Mouse (Mus musculus) stomach, embryonic 16.5 days (tissue): ENCODE measurements around the gene Haghl. TPM values are rescaled to one million over a fixed set of nuclear protein-coding genes. Genes with fewer than 3 reads are reported as not detected.

ENCODE experiments used
- ATAC-seq: fragments of 200-750 bp; cut with Nextera tagmentation; 2 replicates; pipeline ENCODE4 v1.8.0; 2017; ENCODE audit warnings: moderate number of reproducible peaks, moderate TSS enrichment; ENCODE audit not compliant: insufficient read depth, low FRiP score
- H3K27ac ChIP-seq: fragments of 300-500 bp; sonication (generic); 2 replicates; pipeline ENCODE4 v1.5.1; 2014; ENCODE audit warnings: low read length
- H3K27me3 ChIP-seq: fragments of 300-500 bp; sonication (generic); 2 replicates; pipeline ENCODE4 v1.6.1; 2014; ENCODE audit warnings: low read length, control low read depth, mixed read lengths; ENCODE audit not compliant: control insufficient read depth, insufficient read depth
- H3K36me3 ChIP-seq: fragments of 300-500 bp; sonication (generic); 2 replicates; pipeline ENCODE4 v1.6.1; 2014; ENCODE audit warnings: low read length; ENCODE audit not compliant: control insufficient read depth, insufficient read depth
- H3K4me1 ChIP-seq: fragments of 300-500 bp; sonication (generic); 2 replicates; pipeline ENCODE4 v1.6.1; 2014; ENCODE audit warnings: low read length, control low read depth, mixed read lengths; ENCODE audit not compliant: control insufficient read depth, insufficient read depth
- H3K4me2 ChIP-seq: fragments of 300-500 bp; sonication (generic); 2 replicates; pipeline ENCODE4 v1.6.1; 2014; ENCODE audit warnings: low read depth, low read length, mixed read lengths
- H3K4me3 ChIP-seq: fragments of 300-500 bp; sonication (generic); replicated peaks from 2 replicates; pipeline ENCODE4 v1.5.1; 2014; ENCODE audit warnings: mild to moderate bottlenecking, low read length
- H3K9ac ChIP-seq: fragments of 300-500 bp; sonication (generic); 2 replicates; pipeline ENCODE4 v1.6.1; 2014; ENCODE audit warnings: low read length
- H3K9me3 ChIP-seq: fragments of 300-500 bp; sonication (generic); replicated peaks from 2 replicates; pipeline ENCODE4 v1.6.1; 2016; ENCODE audit warnings: low read length, control low read depth; ENCODE audit not compliant: control insufficient read depth
- WGBS: fragments of 180-500 bp; shearing (Covaris S2); extraction: QIAGEN DNeasy Blood & Tissue Kit; methylation state at CpG from one replicate; pipeline ENCODE4 v1.1.7; 2014; 5-methylcytosine and 5-hydroxymethylcytosine counted together
- polyA plus RNA-seq: library from polyadenylated mRNA; unstranded; fragments of >200 nt; fragmentation: Nextera tagmentation; extraction: Ambion mirVana; gene quantifications from 2 replicates; pipeline ENCODE4 v1.2.1, GENCODE M21; 2015

The Haghl gene
- polyA plus RNA-seq, 1 experiment from 2014 or later: 54.2 TPM

DNA sequence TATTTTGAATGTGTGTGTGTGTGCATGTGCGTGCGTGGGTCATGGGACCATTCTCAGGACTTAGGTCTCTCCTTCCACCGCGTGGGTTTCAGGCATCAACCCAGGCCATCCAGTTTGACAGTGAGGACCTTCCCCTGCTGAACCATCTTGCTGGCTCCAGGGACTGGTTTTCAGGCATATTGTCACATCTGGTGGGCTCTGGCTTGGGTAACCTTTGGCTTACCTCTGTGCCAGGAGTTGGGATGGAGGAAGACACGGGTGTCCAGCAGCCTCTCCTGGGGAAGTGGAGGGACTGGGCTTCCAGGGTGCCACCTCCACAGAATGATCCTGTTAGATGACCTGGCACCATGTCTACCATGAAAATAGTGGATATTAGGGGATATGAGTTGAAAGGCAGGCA, 7.5 kb downstream of the Haghl start:
- Histone ChIP-seq H3K27me3 (no peaks in the 10 kb centered on the region), H3K4me3 (no peak overlapping the region), H3K36me3 (peaks cover 3% of the 10 kb centered on the region; the same call in 1 of the 2 replicates), H3K4me2 (no peak overlapping the region), H3K9me3 (no peaks in the 10 kb centered on the region), H3K9ac (no peak overlapping the region), H3K27ac (no peak overlapping the region), H3K4me1 (peaks cover 6% of the 10 kb centered on the region)
- ATAC-seq: no peak
- 90% methylated on average over 5 of the region's 5 CpGs for WGBS

DNA sequence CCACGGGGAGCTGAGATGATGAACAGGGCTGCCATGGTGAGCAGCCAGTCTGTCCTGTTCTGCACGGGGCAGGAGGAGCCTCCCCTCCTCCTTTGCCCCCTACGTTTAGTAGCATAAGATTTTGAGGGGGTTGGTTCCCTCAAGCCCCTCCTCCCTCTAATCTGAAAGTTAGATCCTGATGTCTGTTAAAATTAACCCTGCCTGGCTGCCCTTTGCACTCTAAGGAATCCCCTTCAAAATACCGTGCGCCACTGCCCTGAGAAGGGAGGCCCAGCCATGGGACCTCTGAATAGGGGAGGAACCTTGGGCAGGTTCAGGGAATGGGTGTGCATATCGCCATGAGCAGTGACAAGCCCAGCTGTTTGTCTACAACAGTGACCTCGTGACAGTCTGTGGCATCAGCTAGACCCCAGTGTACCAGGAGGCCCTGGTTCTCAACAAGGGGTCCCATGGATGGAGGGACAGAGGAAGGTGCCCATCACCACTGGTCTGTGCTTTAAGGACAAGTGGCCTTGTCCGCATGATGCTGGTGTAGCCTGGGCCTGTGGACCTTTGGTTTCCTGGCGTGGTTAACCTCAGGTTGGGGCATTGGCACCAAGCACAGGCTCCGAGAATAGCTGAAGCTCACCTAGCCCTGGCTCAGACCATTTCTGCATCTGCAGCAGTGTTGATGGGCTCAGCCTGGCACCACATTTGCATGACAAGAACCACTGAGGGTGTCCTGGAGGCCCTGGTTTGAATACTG, 10.0 kb downstream of the Haghl start:
- no peak for ATAC-seq
- WGBS: 74% methylated on average over 10 of the region's 10 CpGs
- peaks cover 6% of the 10 kb centered on the region for H3K4me1 ChIP-seq
- H3K36me3 ChIP-seq: 0 out of 2 replicates have a peak, but pooled peaks cover 3% of the 10 kb centered on the region
- H3K27ac ChIP-seq: no peak overlapping the region
- no peaks in the 10 kb centered on the region for H3K27me3 ChIP-seq
- no peak overlapping the region for H3K4me3 ChIP-seq
- no peak overlapping the region for H3K4me2 ChIP-seq
- no peak overlapping the region for H3K9ac ChIP-seq
- no peaks in the 10 kb centered on the region for H3K9me3 ChIP-seq

DNA sequence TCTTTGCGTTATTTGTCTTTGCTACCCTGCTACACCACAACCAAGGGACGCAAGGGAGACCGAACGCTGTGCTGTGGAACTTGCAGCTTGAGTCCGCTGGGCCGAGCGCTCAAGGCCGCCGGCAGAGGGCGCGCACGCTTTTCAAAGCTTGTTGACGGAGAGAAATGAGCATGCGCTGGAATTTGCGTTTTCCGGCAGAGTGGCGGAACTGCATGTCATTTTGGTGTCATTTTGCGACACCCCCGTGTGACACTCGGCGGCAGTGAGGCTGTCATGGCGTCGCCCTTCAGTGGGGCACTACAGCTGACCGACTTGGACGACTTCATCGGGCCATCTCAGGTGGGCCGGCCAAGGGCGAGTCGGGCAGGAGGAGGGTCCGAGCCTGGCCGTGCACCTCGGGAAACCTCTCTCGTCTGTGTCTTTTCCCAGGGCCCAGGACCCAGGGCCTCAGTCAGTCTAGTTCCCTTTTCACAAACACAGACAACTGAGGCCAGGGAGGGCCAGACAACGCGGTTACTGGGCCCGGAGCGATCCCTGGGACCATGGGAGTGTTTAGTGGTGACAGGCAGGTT, 11.8 kb downstream of the Haghl start, which contains the start of gene Narfl:
TSS of gene Narfl (plus strand) at position 228 of the 572 bp plus-strand sequence.
- Histone ChIP-seq H3K4me2 (peak within 1 kb of the TSS; percentile 84), H3K4me3 (peak within 1 kb of the TSS; percentile 78), H3K4me1 (peaks cover 6% of the 10 kb centered on the region), H3K9ac (peak within 1 kb of the TSS; percentile 92), H3K36me3 (no peaks in the 10 kb centered on the region), H3K9me3 (no peaks in the 10 kb centered on the region), H3K27me3 (no peaks in the 10 kb centered on the region), H3K27ac (no peak within 1 kb of the TSS)
- under 1% methylated on average over 37 of the region's 37 CpGs for WGBS
- ATAC-seq: peak; percentile 89

- Histone ChIP-seq H3K9ac (no peak overlapping the region), H3K9me3 (no peaks in the 10 kb centered on the region), H3K4me1 (peaks cover 3% of the 10 kb centered on the region), H3K4me3 (no peak overlapping the region), H3K4me2 (no peak overlapping the region), H3K27me3 (no peaks in the 10 kb centered on the region), H3K36me3 (no peaks in the 10 kb centered on the region), H3K27ac (no peak overlapping the region)
- no peak for ATAC-seq
- 59% methylated on average over 9 of the region's 9 CpGs for WGBS
Measured at GRCm38 (mm10) chr17:25769331-25769730, 16.1 kb downstream of the Haghl start.

DNA sequence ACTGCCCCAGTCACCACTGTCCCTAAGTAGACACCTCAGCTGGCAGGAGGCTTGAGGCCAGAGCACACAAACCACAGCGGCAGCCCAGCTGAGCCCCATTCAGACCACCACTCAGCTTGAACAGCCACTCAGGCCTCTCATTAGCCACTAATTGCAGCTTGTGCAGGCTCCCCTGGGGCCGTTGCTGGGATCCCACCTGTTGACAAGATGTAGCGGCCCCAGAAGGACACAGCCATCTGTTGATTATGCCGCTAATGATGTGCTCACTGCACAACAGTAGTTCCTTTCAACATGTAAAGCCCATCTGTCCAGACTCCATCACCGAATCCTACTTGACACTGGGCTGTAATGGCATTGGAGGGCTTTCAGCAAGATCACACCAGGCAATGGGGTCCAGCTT, 19.6 kb downstream of the Haghl start:
- H3K4me3 ChIP-seq: no peak overlapping the region
- 73% methylated on average over 5 of the region's 5 CpGs for WGBS

GRCm38 (mm10) chr17:25762591-25762990, 22.9 kb downstream of the Haghl start:
- Histone ChIP-seq H3K9me3 (no peaks in the 10 kb centered on the region), H3K27ac (no peak overlapping the region), H3K4me3 (no peak overlapping the region), H3K9ac (no peak overlapping the region), H3K36me3 (no peaks in the 10 kb centered on the region), H3K4me1 (no peaks in the 10 kb centered on the region), H3K27me3 (no peaks in the 10 kb centered on the region), H3K4me2 (no peak overlapping the region)
- WGBS: 51% methylated on average over 3 of the region's 3 CpGs
- ATAC-seq: no peak

More for the DNA sequence above, 19.6 kb downstream of the Haghl start:
- H3K9ac ChIP-seq: no peak overlapping the region
- no peaks in the 10 kb centered on the region for H3K27me3 ChIP-seq
- no peaks in the 10 kb centered on the region for H3K4me1 ChIP-seq
- no peaks in the 10 kb centered on the region for H3K9me3 ChIP-seq
- H3K4me2 ChIP-seq: no peak overlapping the region
- H3K27ac ChIP-seq: no peak overlapping the region
- ATAC-seq: no peak
- no peaks in the 10 kb centered on the region for H3K36me3 ChIP-seq

DNA sequence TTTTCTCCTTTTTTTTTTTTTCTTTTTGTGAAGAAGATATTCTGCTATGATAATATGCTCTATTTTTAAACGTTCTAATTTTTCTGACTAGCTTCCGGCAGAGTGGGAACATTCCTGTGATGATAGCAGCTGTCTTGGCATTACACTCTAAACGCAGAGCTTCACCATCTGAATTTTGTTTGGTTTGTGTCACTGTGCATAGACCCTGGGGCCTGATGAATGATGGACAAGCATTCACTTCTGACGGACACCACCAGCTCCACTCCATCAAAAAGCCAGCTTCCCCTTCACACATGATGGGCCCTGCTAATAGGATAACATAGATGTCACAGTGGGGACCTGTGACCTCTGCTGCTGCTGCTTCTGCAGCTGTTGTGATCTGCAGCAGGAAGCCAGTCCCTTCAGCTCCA, 23.9 kb downstream of the Haghl start:
- H3K4me2 ChIP-seq: no peak overlapping the region
- no peak overlapping the region for H3K4me3 ChIP-seq
- H3K9me3 ChIP-seq: no peaks in the 10 kb centered on the region
- no peak overlapping the region for H3K9ac ChIP-seq
- H3K36me3 ChIP-seq: no peaks in the 10 kb centered on the region
- 34% methylated on average over 4 of the region's 4 CpGs for WGBS
- no peak overlapping the region for H3K27ac ChIP-seq
- no peaks in the 10 kb centered on the region for H3K4me1 ChIP-seq
- H3K27me3 ChIP-seq: no peaks in the 10 kb centered on the region
- ATAC-seq: no peak

- H3K27ac ChIP-seq: no peak overlapping the region
- H3K4me2 ChIP-seq: no peak overlapping the region
- 0 out of 2 replicates have a peak, but pooled peaks cover 2% of the 10 kb centered on the region for H3K4me1 ChIP-seq
- no peaks in the 10 kb centered on the region for H3K9me3 ChIP-seq
- ATAC-seq: no peak
- H3K36me3 ChIP-seq: no peaks in the 10 kb centered on the region
- WGBS: 67% methylated on average over 8 of the region's 8 CpGs
- H3K27me3 ChIP-seq: no peaks in the 10 kb centered on the region
- H3K9ac ChIP-seq: no peak overlapping the region
- H3K4me3 ChIP-seq: no peak overlapping the region
Measured at GRCm38 (mm10) chr17:25760148-25760547, 25.3 kb downstream of the Haghl start.

- Histone ChIP-seq H3K9ac (no peak overlapping the region), H3K4me1 (0 out of 2 replicates have a peak, but pooled peaks cover 2% of the 10 kb centered on the region)
- ATAC-seq: no peak
Measured at GRCm38 (mm10) chr17:25757691-25758090, 27.8 kb downstream of the Haghl start.

More at GRCm38 (mm10) chr17:25757691-25758090, 27.8 kb downstream of the Haghl start:
- Histone ChIP-seq H3K27ac (no peak overlapping the region), H3K4me2 (no peak overlapping the region), H3K9me3 (no peaks in the 10 kb centered on the region), H3K27me3 (no peaks in the 10 kb centered on the region), H3K4me3 (no peak overlapping the region), H3K36me3 (no peaks in the 10 kb centered on the region)
- 46% methylated on average over 3 of the region's 3 CpGs for WGBS
